Mouse (Mus musculus): ENCODE results near the gene Tnfsf4. TPM values are rescaled to one million over a fixed set of nuclear protein-coding genes. Genes with fewer than 3 reads are reported as not detected.

The Tnfsf4 gene
- polyA plus RNA-seq, 1 experiment from 2014 or later = 0.13 TPM

DNA sequence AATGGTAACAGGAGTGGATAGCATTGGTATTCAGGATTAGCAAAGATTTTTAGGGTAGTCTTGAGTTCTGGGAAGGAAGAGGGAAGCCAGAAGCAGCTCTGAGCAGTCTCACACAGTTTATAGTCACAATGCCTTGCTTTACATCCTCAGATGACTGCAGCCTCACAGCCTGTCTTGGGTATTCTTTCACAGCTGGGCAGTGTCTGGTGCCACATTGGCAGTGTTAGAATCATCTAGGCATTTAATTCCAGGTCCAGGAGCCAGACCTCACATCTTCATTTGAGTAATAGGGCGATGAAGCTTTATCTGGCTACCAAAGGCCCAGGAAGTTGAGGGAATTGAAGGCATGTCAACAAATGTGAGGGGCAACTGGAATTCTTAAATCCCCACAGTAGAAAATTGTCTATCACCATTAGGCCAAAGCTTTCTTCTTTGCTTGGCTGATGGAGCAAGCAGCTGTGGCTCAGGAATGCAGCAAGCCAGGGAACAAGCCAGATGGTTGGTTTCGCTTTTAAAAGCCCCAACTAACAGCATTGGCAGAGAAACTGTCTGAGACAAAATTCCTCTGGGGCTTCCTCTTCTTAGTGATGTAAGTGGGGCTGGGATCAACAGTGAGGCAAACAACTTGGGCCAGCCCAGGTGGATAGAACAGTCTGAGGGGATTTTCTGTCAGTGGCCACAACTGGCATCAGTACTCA lies 68.3 kb downstream of the Tnfsf4 start:
- no peaks in the 10 kb centered on the region for H3K9me3 ChIP-seq
- H3K4me1 ChIP-seq = no peaks in the 10 kb centered on the region
- no peak overlapping the region for H3K4me2 ChIP-seq (replicated peaks)
- no peak overlapping the region for H3K27ac ChIP-seq (replicated peaks)
- H3K36me3 ChIP-seq = no peaks in the 10 kb centered on the region
- ATAC-seq (ENCODE audit: low FRiP score, low read depth) = no peak
- 75% methylated on average over 2 of the region's 2 CpGs for WGBS
- no peak overlapping the region for H3K9ac ChIP-seq (replicated peaks)
- H3K4me3 ChIP-seq = no peak overlapping the region
- no peaks in the 10 kb centered on the region for H3K27me3 ChIP-seq

Other genes starting within 250 kb of the Tnfsf4 start
- 0.32 and 0.47 TPM in 2 replicates for gene Tex50, start 236.1 kb upstream of the Tnfsf4 start, polyA plus RNA-seq (2016; fragmentation: Nextera tagmentation; extraction: Ambion mirVana)
- 287 and 297 TPM in 2 replicates for gene Prdx6, start 144.2 kb upstream of the Tnfsf4 start, polyA plus RNA-seq (2016; fragmentation: Nextera tagmentation; extraction: Ambion mirVana)
- gene Tnfsf18, start 99.2 kb downstream of the Tnfsf4 start, polyA plus RNA-seq (2016; fragmentation: Nextera tagmentation; extraction: Ambion mirVana) = 0.08 TPM in 1 of 2 replicates, not detected in the other

Measured in midbrain, embryonic 12.5 days (tissue).